Mouse (Mus musculus): Measurements from ENCODE around the gene Myo5c. TPM values are rescaled to one million over a fixed set of nuclear protein-coding genes. Genes with fewer than 3 reads are reported as not detected.
A peak's percentile ranks its signal among the peaks of the same experiment; 100 is the strongest.

Myo5c gene
- polyA plus RNA-seq (2014; fragmentation: Nextera tagmentation; extraction: Ambion mirVana): 0.40 and 0.56 TPM in 2 replicates

DNA sequence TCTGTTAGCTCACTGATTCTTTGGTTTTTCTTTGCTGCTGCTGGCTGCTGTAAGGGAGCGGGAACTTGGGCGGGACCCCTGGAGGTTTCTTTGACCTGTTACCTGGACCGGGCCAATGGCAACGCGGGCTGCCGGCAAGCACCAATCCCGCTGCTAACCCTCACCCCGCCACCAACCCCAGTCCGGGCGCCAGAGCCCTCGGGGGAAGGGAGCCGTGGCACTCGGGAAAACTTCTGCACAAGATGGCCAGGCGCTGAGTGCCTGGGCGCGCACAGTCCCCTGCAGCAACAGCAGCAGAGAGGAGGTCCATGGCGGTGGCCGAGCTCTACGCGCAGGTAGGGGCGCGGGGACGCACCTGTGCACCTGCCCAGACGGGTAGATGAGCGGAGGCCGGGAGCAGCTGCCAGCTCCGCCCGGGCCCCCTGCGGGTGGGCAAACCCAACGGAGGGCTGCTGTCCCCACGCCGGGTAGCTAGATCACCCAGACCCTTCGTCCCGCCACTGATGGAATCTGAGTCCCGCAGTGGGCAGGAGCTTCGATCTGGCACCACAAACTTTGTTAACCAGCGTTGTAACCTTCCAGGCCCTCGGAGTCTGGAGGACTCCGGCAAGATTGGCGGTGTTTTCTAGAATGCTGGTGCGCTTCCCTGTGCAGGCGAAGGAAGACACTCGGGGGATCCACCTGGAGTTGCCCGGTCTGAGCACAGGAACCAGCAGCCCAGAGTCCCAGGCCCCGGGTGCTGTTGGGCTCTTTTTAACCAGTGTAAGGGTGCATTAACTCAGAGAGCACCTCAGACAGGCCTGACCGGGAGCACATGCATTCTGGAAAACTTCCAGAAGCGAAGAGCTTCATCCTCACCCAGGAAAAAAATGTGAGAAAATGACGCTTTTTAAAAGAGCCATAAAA lies at the start of gene Myo5c:
Gene Myo5c, plus strand, starts transcription at position 180 of the 906 bp plus-strand sequence.
- Histone ChIP-seq H3K27ac (ENCODE audit: low read depth, low read length) (no peak within 1 kb of the TSS), H3K27me3 (ENCODE audit: control insufficient read depth, insufficient read depth, low read length) (peaks cover 22% of the 10 kb centered on the region), H3K4me3 (ENCODE audit: low read depth, low read length) (peak within 1 kb of the TSS; percentile 36), H3K9ac (ENCODE audit: low read length) (peak within 1 kb of the TSS; percentile 51; the same call in 1 of the 2 replicates), H3K4me1 (ENCODE audit: control insufficient read depth, insufficient read depth, low read length) (peaks cover 6% of the 10 kb centered on the region), H3K36me3 (ENCODE audit: control insufficient read depth, insufficient read depth, low read length) (no peaks in the 10 kb centered on the region), H3K9me3 (ENCODE audit: control insufficient read depth, low read length) (no peaks in the 10 kb centered on the region), H3K4me2 (peak within 1 kb of the TSS; percentile 65)
- DNase-seq (ENCODE audit: low spot score, missing footprints) (peak; percentile 93), ATAC-seq (ENCODE audit: low FRiP score) (peak; percentile 73)
- 2% methylated on average over 48 of the region's 48 CpGs for WGBS

DNA sequence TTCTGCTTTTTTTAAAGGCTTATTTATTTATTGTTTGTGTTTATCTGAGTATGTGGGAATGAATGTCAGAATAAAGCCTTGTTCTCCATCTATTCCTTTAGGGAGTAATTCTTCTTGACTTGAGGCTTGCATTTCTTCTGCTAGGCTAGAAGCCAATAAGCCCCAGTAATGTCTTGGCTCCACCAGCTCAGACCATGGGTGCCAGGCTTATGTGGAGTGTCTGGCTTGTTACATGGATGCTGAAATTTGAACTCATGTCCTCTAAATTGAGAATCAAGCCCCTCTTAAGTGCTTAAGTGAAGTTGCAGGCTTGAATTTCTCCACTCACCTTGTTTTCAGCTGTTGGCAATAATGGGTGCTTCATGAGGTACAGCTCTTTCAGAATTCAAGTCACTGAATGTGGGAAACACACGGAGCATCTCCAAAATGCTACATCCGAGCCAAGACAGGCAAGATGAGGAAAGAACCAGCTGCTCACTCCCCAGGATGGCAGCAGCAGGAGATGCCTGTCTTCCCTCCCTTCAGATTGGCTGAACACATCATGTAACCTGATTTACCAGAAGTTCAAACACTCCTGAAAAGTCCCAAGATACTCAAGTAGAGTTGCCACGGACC lies 44.1 kb upstream of the Myo5c start:
- 87% methylated on average over 3 of the region's 3 CpGs for WGBS
- no peaks in the 10 kb centered on the region for H3K27me3 ChIP-seq (ENCODE audit: control insufficient read depth, insufficient read depth, low read length)
- H3K4me3 ChIP-seq (ENCODE audit: low read depth, low read length): no peak overlapping the region
- ATAC-seq (ENCODE audit: low FRiP score) (no peak), DNase-seq (ENCODE audit: low spot score, missing footprints) (no peak)
- no peaks in the 10 kb centered on the region for H3K9me3 ChIP-seq (ENCODE audit: control insufficient read depth, low read length)
- no peaks in the 10 kb centered on the region for H3K4me1 ChIP-seq (ENCODE audit: control insufficient read depth, insufficient read depth, low read length)
- no peak overlapping the region for H3K27ac ChIP-seq (ENCODE audit: low read depth, low read length)
- no peak overlapping the region for H3K9ac ChIP-seq (ENCODE audit: low read length)
- H3K4me2 ChIP-seq: no peak overlapping the region
- H3K36me3 ChIP-seq (ENCODE audit: control insufficient read depth, insufficient read depth, low read length): peaks cover 11% of the 10 kb centered on the region

DNA sequence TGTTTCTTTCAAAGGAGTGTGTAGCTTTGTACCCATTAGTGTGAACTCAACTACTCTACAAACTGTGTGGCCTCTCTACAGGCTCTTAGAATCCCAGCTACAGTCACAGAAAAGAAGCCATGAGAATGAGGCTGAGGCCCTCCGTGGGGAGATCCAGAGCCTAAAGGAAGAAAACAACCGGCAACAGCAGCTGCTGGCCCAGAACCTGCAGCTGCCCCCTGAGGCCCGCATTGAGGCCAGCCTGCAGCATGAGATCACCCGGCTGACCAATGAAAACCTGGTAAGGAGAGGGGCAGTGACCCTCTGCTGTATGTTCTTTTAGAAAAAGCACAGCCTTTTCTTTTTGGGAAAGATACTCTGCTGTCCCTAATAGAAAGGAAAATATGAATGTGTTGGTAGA lies 38.0 kb upstream of the Myo5c start:
- WGBS: 61% methylated on average over 4 of the region's 4 CpGs
- Histone ChIP-seq H3K4me2 (no peak overlapping the region), H3K27ac (ENCODE audit: low read depth, low read length) (no peak overlapping the region; the same call in 1 of the 2 replicates), H3K4me3 (ENCODE audit: low read depth, low read length) (no peak overlapping the region), H3K4me1 (ENCODE audit: control insufficient read depth, insufficient read depth, low read length) (no peaks in the 10 kb centered on the region), H3K9ac (ENCODE audit: low read length) (no peak overlapping the region), H3K9me3 (ENCODE audit: control insufficient read depth, low read length) (no peaks in the 10 kb centered on the region), H3K36me3 (ENCODE audit: control insufficient read depth, insufficient read depth, low read length) (no peaks in the 10 kb centered on the region; the same call in 1 of the 2 replicates), H3K27me3 (ENCODE audit: control insufficient read depth, insufficient read depth, low read length) (no peaks in the 10 kb centered on the region)
- DNase-seq (ENCODE audit: low spot score, missing footprints): no peak
- ATAC-seq (ENCODE audit: low FRiP score): no peak

DNA sequence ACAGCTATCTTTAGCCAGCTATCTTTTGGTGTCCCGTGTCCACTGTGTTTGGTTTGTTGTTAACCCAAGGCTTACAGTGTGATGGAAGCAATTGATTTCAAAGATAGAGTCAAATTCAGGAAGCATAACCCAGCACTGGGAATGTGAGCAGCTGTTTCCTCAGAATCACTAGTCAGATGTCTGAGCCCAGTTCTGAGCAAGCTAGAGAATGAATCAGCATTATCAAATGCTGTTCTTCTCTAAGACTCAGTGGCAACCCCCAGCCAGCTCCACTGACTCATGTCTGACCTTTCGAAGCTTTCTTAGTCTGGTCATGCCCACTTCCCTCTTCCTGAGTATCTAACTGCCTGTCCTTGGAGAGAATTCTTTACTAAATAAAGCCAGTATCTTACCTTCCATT lies 35.5 kb upstream of the Myo5c start:
- no peaks in the 10 kb centered on the region for H3K27me3 ChIP-seq (ENCODE audit: control insufficient read depth, insufficient read depth, low read length)
- no peak overlapping the region for H3K9ac ChIP-seq (ENCODE audit: low read length)
- H3K36me3 ChIP-seq (ENCODE audit: control insufficient read depth, insufficient read depth, low read length): peaks cover 3% of the 10 kb centered on the region
- H3K4me1 ChIP-seq (ENCODE audit: control insufficient read depth, insufficient read depth, low read length): no peaks in the 10 kb centered on the region
- H3K4me2 ChIP-seq: no peak overlapping the region
- DNase-seq (ENCODE audit: low spot score, missing footprints) (no peak), ATAC-seq (ENCODE audit: low FRiP score) (no peak)
- 80% methylated on average over 2 of the region's 2 CpGs for WGBS
- no peaks in the 10 kb centered on the region for H3K9me3 ChIP-seq (ENCODE audit: control insufficient read depth, low read length)
- no peak overlapping the region for H3K4me3 ChIP-seq (ENCODE audit: low read depth, low read length)
- no peak overlapping the region for H3K27ac ChIP-seq (ENCODE audit: low read depth, low read length)

DNA sequence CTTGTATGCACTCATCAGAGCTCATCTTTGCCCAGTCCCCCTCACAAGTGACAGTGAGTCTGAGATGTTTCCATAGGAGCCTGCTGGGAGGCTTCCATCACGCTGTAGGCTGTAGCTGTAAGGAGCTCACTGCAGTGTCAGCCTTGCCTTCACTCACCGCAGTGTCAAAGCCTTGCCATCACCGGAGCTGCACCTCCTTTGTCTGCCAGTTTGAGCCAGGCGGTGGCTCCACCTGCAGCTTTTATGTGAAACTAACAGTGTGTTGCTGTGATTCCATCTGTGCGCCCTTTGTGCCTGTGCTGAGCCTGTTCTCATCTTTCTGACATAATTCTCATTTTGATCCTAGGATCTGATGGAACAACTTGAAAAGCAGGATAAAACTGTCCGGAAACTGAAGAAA lies 34.5 kb upstream of the Myo5c start:
- no peaks in the 10 kb centered on the region for H3K9me3 ChIP-seq (ENCODE audit: control insufficient read depth, low read length)
- WGBS: 49% methylated on average over 6 of the region's 6 CpGs
- no peaks in the 10 kb centered on the region for H3K4me1 ChIP-seq (ENCODE audit: control insufficient read depth, insufficient read depth, low read length)
- no peaks in the 10 kb centered on the region for H3K27me3 ChIP-seq (ENCODE audit: control insufficient read depth, insufficient read depth, low read length)
- DNase-seq (ENCODE audit: low spot score, missing footprints) (no peak), ATAC-seq (ENCODE audit: low FRiP score) (0 out of 2 replicates have a peak, but pooled peaks have one; percentile 50)
- no peak overlapping the region for H3K4me3 ChIP-seq (ENCODE audit: low read depth, low read length)
- H3K36me3 ChIP-seq (ENCODE audit: control insufficient read depth, insufficient read depth, low read length): peaks cover 7% of the 10 kb centered on the region
- no peak overlapping the region for H3K4me2 ChIP-seq
- no peak overlapping the region for H3K9ac ChIP-seq (ENCODE audit: low read length)
- no peak overlapping the region for H3K27ac ChIP-seq (ENCODE audit: low read depth, low read length)

DNA sequence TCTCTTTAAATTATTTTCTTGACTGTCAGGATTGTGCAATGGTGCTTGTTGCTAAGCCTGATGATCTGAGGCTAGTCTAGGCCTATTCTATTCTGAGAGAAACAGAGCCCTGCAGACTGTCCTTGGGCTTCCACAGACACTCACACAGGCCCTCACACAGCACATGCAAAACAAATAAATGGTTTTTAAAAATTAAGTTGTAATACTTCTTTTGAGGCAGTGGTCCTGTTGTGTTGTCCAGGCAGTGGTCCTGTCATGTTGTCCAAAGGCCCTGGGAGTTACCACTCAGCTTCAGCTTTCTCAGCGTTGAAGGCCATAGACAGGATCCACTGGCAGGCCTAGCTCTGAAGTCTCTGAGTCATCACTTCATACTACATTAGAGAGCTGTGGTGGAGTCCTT lies 30.3 kb upstream of the Myo5c start:
- WGBS: 94% methylated on average over 1 of the region's 1 CpGs

GRCm38 (mm10) chr9:75202036-75202435 lies 29.8 kb upstream of the Myo5c start:
- peak; percentile 2 for DNase-seq (ENCODE audit: low spot score, missing footprints)
- Histone ChIP-seq H3K4me1 (ENCODE audit: control insufficient read depth, insufficient read depth, low read length) (no peaks in the 10 kb centered on the region), H3K36me3 (ENCODE audit: control insufficient read depth, insufficient read depth, low read length) (peaks cover 7% of the 10 kb centered on the region; the same call in 1 of the 2 replicates), H3K4me2 (no peak overlapping the region), H3K27ac (ENCODE audit: low read depth, low read length) (no peak overlapping the region), H3K9ac (ENCODE audit: low read length) (no peak overlapping the region), H3K27me3 (ENCODE audit: control insufficient read depth, insufficient read depth, low read length) (no peaks in the 10 kb centered on the region), H3K4me3 (ENCODE audit: low read depth, low read length) (no peak overlapping the region), H3K9me3 (ENCODE audit: control insufficient read depth, low read length) (no peaks in the 10 kb centered on the region)
- WGBS: 94% methylated on average over 2 of the region's 2 CpGs
- ATAC-seq (ENCODE audit: low FRiP score): no peak

More for the DNA sequence above, 30.3 kb upstream of the Myo5c start:
- no peaks in the 10 kb centered on the region for H3K27me3 ChIP-seq (ENCODE audit: control insufficient read depth, insufficient read depth, low read length)
- no peak for ATAC-seq (ENCODE audit: low FRiP score)
- H3K4me2 ChIP-seq: no peak overlapping the region
- DNase-seq (ENCODE audit: low spot score, missing footprints): no peak
- no peak overlapping the region for H3K27ac ChIP-seq (ENCODE audit: low read depth, low read length)
- H3K36me3 ChIP-seq (ENCODE audit: control insufficient read depth, insufficient read depth, low read length): peaks cover 7% of the 10 kb centered on the region; the same call in 1 of the 2 replicates
- H3K9me3 ChIP-seq (ENCODE audit: control insufficient read depth, low read length): no peaks in the 10 kb centered on the region
- H3K4me3 ChIP-seq (ENCODE audit: low read depth, low read length): no peak overlapping the region
- no peaks in the 10 kb centered on the region for H3K4me1 ChIP-seq (ENCODE audit: control insufficient read depth, insufficient read depth, low read length)
- H3K9ac ChIP-seq (ENCODE audit: low read length): no peak overlapping the region

- H3K4me3 ChIP-seq (ENCODE audit: low read depth, low read length): no peak overlapping the region
- H3K36me3 ChIP-seq (ENCODE audit: control insufficient read depth, insufficient read depth, low read length): peaks cover 5% of the 10 kb centered on the region; the same call in 1 of the 2 replicates
- DNase-seq (ENCODE audit: low spot score, missing footprints) (no peak), ATAC-seq (ENCODE audit: low FRiP score) (no peak)
- 91% methylated on average over 1 of the region's 1 CpGs for WGBS
- H3K4me2 ChIP-seq: no peak overlapping the region
- H3K27me3 ChIP-seq (ENCODE audit: control insufficient read depth, insufficient read depth, low read length): no peaks in the 10 kb centered on the region
- no peak overlapping the region for H3K27ac ChIP-seq (ENCODE audit: low read depth, low read length)
- no peaks in the 10 kb centered on the region for H3K4me1 ChIP-seq (ENCODE audit: control insufficient read depth, insufficient read depth, low read length)
- H3K9me3 ChIP-seq (ENCODE audit: control insufficient read depth, low read length): no peaks in the 10 kb centered on the region
- no peak overlapping the region for H3K9ac ChIP-seq (ENCODE audit: low read length)
Measured at GRCm38 (mm10) chr9:75209246-75209645, 22.6 kb upstream of the Myo5c start.

DNA sequence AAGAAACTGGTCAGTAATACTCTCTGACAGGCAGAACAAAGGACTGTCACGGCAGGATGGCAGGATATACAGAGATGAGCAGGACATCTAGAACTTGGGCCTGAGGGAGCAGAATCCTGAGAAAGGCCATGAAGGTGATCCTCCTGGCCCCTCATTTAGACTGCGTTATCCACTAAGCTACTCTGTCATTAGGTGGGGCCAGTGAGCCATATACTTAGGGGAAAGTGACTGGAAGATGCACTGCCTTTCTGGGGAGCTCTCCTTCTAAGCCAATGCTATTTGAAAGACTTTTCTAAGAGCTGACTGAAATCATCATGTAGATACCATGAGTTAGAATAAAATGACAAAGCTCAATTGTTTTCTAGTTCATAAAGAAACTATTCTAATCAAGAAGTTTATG lies 21.6 kb upstream of the Myo5c start:
- 64% methylated on average over 2 of the region's 2 CpGs for WGBS
- Histone ChIP-seq H3K27ac (ENCODE audit: low read depth, low read length) (no peak overlapping the region), H3K9me3 (ENCODE audit: control insufficient read depth, low read length) (no peaks in the 10 kb centered on the region), H3K9ac (ENCODE audit: low read length) (no peak overlapping the region), H3K4me2 (no peak overlapping the region), H3K27me3 (ENCODE audit: control insufficient read depth, insufficient read depth, low read length) (no peaks in the 10 kb centered on the region), H3K36me3 (ENCODE audit: control insufficient read depth, insufficient read depth, low read length) (peaks cover 8% of the 10 kb centered on the region; the same call in 1 of the 2 replicates), H3K4me3 (ENCODE audit: low read depth, low read length) (no peak overlapping the region), H3K4me1 (ENCODE audit: control insufficient read depth, insufficient read depth, low read length) (no peaks in the 10 kb centered on the region)
- DNase-seq (ENCODE audit: low spot score, missing footprints) (no peak), ATAC-seq (ENCODE audit: low FRiP score) (no peak)
